Comparison of ENCODE assay signal across 10 mouse cellular contexts in the genomic region with DNA sequence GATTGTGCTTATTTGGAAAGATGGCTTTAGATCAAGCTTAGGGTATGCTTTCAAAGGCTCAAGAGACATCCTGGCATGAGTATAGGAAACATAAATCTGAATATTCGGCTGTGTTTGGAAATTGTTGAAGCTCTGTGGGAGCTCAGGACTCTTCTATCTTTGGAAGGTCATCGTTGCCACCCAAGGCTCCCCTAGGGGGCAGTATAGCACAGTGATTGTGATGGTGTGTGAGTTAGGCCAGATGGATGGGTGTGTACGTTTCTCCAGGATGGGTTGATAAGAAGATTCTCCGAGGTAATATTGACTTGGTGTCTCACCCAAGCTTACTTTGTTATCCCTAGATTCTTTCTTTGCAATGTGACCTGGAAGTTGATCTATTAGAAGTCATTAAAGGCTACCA.
DNase-seq lines count a peak whose midpoint lies in the region; ATAC-seq and TF ChIP-seq lines count a peak whose summit lies in the region.
"Had no signal": no experiment of that assay in that cellular context is flagged by ENCODE, and none has a peak within 500 bp of the region (broad histone marks: within the 10 kb centered on the region; RNA-seq: fewer than 3 reads in every experiment).

No protein-coding gene starts in this region.

- H3K36me3 ChIP-seq in intestine, postnatal 0 days (ENCODE audit: control insufficient read depth, insufficient read depth): no peaks in the 10 kb centered on the region
- H3K36me3 ChIP-seq in intestine, embryonic 16.5 days (ENCODE audit: control insufficient read depth, insufficient read depth, low read length): no peaks in the 10 kb centered on the region
- H3K36me3 ChIP-seq in MEL (ENCODE audit: control insufficient read depth in 1 of 2, insufficient read depth in 2 of 2, low read length in 2 of 2): no peaks in the 10 kb centered on the region
- H3K36me3 ChIP-seq: liver, embryonic 13.5 days; stomach, embryonic 15.5 days had no signal

- H3K9ac ChIP-seq in intestine, postnatal 0 days (ENCODE audit: low read depth, low read length): no peak overlapping the region
- no peak overlapping the region for H3K9ac ChIP-seq in intestine, embryonic 16.5 days (ENCODE audit: low read depth, low read length)
- H3K9ac ChIP-seq in MEL (ENCODE audit: control insufficient read depth, low read depth, low read length, poor library complexity, severe bottlenecking): no peak overlapping the region
- H3K9ac ChIP-seq: liver, embryonic 13.5 days; stomach, embryonic 15.5 days had no signal

- DNase-seq in MEL (ENCODE audit: low read depth, low spot score): peak; percentile 2
- peak; percentile 10 for DNase-seq in c-Kit-positive CD71-positive TER-119-positive erythroid progenitor cells, embryonic 14.5 days (ENCODE audit: low spot score)
- peak; percentile 7 to 14 for DNase-seq in gastrocnemius, adult 8-10 months (ENCODE audit: low spot score in 2 of 2)
- peak; percentile 42 to 56 for DNase-seq in layer of hippocampus, postnatal 14 days (ENCODE audit: low spot score in 2 of 2)
- DNase-seq in mesoderm, embryonic 11.5 days (ENCODE audit: low read depth, low spot score): peak; percentile 42
- peak; percentile 64 for DNase-seq in thymus, postnatal 4 days
- DNase-seq: liver, embryonic 13.5 days had no signal

- WGBS in intestine, postnatal 0 days: 41% methylated on average over 4 of the region's 4 CpGs
- WGBS in intestine, embryonic 16.5 days: 37% methylated on average over 4 of the region's 4 CpGs

- no peak overlapping the region for H3K4me2 ChIP-seq in intestine, postnatal 0 days (replicated peaks; ENCODE audit: low read depth)
- no peak overlapping the region for H3K4me2 ChIP-seq in intestine, embryonic 16.5 days (ENCODE audit: low read depth, low read length)
- H3K4me2 ChIP-seq: liver, embryonic 13.5 days; stomach, embryonic 15.5 days had no signal

- no peaks in the 10 kb centered on the region for H3K27me3 ChIP-seq in intestine, postnatal 0 days (replicated peaks; ENCODE audit: control insufficient read depth, insufficient read depth, low read length)
- no peaks in the 10 kb centered on the region for H3K27me3 ChIP-seq in intestine, embryonic 16.5 days (replicated peaks; ENCODE audit: control insufficient read depth, insufficient read depth, low read length)
- H3K27me3 ChIP-seq in MEL (ENCODE audit: control insufficient read depth in 1 of 2, insufficient read depth in 2 of 2, low read length in 2 of 2): no peaks in the 10 kb centered on the region
- H3K27me3 ChIP-seq: liver, embryonic 13.5 days; stomach, embryonic 15.5 days had no signal

- no peak overlapping the region for H3K4me3 ChIP-seq in intestine, postnatal 0 days (ENCODE audit: low read depth, low read length)
- no peak overlapping the region for H3K4me3 ChIP-seq in intestine, embryonic 16.5 days (ENCODE audit: low read length)
- no peak overlapping the region for H3K4me3 ChIP-seq in MEL (ENCODE audit: control insufficient read depth in 1 of 2, insufficient read depth in 1 of 2, low read depth in 2 of 2, low read length in 2 of 2)
- H3K4me3 ChIP-seq: liver, embryonic 13.5 days; stomach, embryonic 15.5 days had no signal

- no peaks in the 10 kb centered on the region for H3K79me2 ChIP-seq in MEL (ENCODE audit: control insufficient read depth, insufficient read depth, low read length, poor library complexity)

- no peak overlapping the region for H3K27ac ChIP-seq in intestine, postnatal 0 days (ENCODE audit: low read depth, low read length)
- H3K27ac ChIP-seq in intestine, embryonic 16.5 days (ENCODE audit: low read length): no peak overlapping the region
- no peak overlapping the region for H3K27ac ChIP-seq in MEL (ENCODE audit: control insufficient read depth, low read depth, low read length)
- H3K27ac ChIP-seq: liver, embryonic 13.5 days; stomach, embryonic 15.5 days had no signal

- TF ChIP-seq POLR2A in MEL (IDR thresholded peaks at IDR 0.05; ENCODE audit: control insufficient read depth in 1 of 2, insufficient read depth in 1 of 2, low read depth in 1 of 2, low read length in 2 of 2, poor library complexity in 1 of 2): no peak

- no peaks in the 10 kb centered on the region for H3K4me1 ChIP-seq in intestine, postnatal 0 days (replicated peaks; ENCODE audit: control insufficient read depth, insufficient read depth, low read length)
- H3K4me1 ChIP-seq in intestine, embryonic 16.5 days (ENCODE audit: control insufficient read depth, insufficient read depth, low read length): no peaks in the 10 kb centered on the region
- H3K4me1 ChIP-seq in MEL (ENCODE audit: control insufficient read depth in 1 of 2, insufficient read depth in 2 of 2, low read length in 2 of 2): no peaks in the 10 kb centered on the region
- H3K4me1 ChIP-seq: liver, embryonic 13.5 days; stomach, embryonic 15.5 days had no signal

- TF ChIP-seq CTCF in intestine, postnatal 0 days (IDR thresholded peaks at IDR 0.05; ENCODE audit: low read depth): peak; percentile 70
- peak in 2 of 3 experiments; percentile 15 to 27; a peak in 2 of 6 replicates for TF ChIP-seq CTCF in MEL (IDR thresholded peaks at IDR 0.05 in 2 of 3, conservative IDR thresholded peaks at IDR 0.05 in 1 of 3; ENCODE audit: control insufficient read depth in 1 of 3, insufficient read depth in 1 of 3, low read depth in 2 of 3, low read length in 3 of 3, poor library complexity in 1 of 3, severe bottlenecking in 1 of 3)

- TF ChIP-seq EP300 in MEL (IDR thresholded peaks at IDR 0.05; ENCODE audit: low read depth in 1 of 2, low read length in 2 of 2): no peak

- TF ChIP-seq RAD21 in MEL (IDR thresholded peaks at IDR 0.05; ENCODE audit: low read depth, low read length): peak; percentile 6; the same call in 1 of the 2 replicates

- H3K9me3 ChIP-seq in intestine, postnatal 0 days (ENCODE audit: control insufficient read depth): no peaks in the 10 kb centered on the region
- H3K9me3 ChIP-seq in intestine, embryonic 16.5 days (ENCODE audit: control insufficient read depth, low read length): no peaks in the 10 kb centered on the region
- H3K9me3 ChIP-seq in MEL (replicated peaks; ENCODE audit: insufficient read depth, low read length): no peaks in the 10 kb centered on the region
- H3K9me3 ChIP-seq: liver, embryonic 13.5 days; stomach, embryonic 15.5 days had no signal

- no peak for ATAC-seq in intestine, postnatal 0 days
- ATAC-seq in intestine, embryonic 16.5 days: no peak

TF ChIP-seq in MEL, 35 proteins besides CTCF, POLR2A, EP300 and RAD21:
- TF ChIP-seq TBP (IDR thresholded peaks at IDR 0.05; ENCODE audit: low read depth, low read length): no peak
- TF ChIP-seq POLR2AphosphoS2 (IDR thresholded peaks at IDR 0.05; ENCODE audit: low read length): no peak
TF ChIP-seq in MEL: peak in this region for 0.

Comparison
In these comparisons a context has a peak if more than half of its experiments do, and no peak if none do; other contexts are left out.
1. DNase-seq: peak in every context shown above with its lines; median percentile 64 in thymus, postnatal 4 days; 49 in layer of hippocampus, postnatal 14 days; 42 in mesoderm, embryonic 11.5 days; 10 in gastrocnemius, adult 8-10 months; 10 in c-Kit-positive CD71-positive TER-119-positive erythroid progenitor cells, embryonic 14.5 days; 2 in MEL.